Comparison of ENCODE assay signal across 27 mouse cellular contexts in the genomic region with DNA sequence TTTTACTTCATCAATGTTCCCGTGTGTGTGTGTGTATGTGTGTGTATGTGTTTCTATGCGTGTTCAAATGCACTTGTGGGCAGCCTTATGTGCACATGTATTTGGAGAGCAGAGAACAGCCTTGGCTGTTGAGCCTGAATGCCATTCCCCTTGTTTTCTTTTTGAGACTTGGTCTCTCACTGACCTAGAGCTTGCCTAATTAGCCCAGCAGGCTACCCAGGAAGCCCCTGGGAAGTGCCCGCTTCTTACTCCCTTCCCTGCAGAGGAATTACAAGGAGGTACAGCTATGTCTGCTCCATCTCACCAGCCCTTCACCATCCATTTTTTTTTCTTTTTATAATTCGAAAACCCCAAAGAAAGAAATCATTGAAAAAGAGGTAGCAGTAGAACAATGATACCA. TPM values are rescaled to one million over a fixed set of nuclear protein-coding genes. Genes with fewer than 3 reads are reported as not detected.
DNase-seq lines count a peak whose midpoint lies in the region; ATAC-seq and TF ChIP-seq lines count a peak whose summit lies in the region.
"Had no signal": no experiment of that assay in that cellular context is flagged by ENCODE, and none has a peak within 500 bp of the region (broad histone marks: within the 10 kb centered on the region; RNA-seq: fewer than 3 reads in every experiment).

No protein-coding gene starts in this region.

- 0 out of 2 replicates have a peak overlapping the region, but pooled peaks have one; percentile 54 for H3K27ac ChIP-seq in cerebellum, adult 2 months (ENCODE audit: insufficient read depth, low read length)
- H3K27ac ChIP-seq in forebrain, embryonic 14.5 days (ENCODE audit: low read depth, low read length) = no peak overlapping the region
- no peak overlapping the region for H3K27ac ChIP-seq in forebrain, embryonic 16.5 days (ENCODE audit: low read length)
- H3K27ac ChIP-seq: embryonic facial prominence, embryonic 13.5 days; hindbrain, embryonic 10.5 days; hindbrain, embryonic 15.5 days; kidney, embryonic 15.5 days; liver, embryonic 15.5 days; neural tube, embryonic 12.5 days had no signal

- no peaks in the 10 kb centered on the region for H3K27me3 ChIP-seq in cerebellum, adult 2 months (ENCODE audit: control insufficient read depth, insufficient read depth, low read length)
- H3K27me3 ChIP-seq in forebrain, embryonic 14.5 days (replicated peaks; ENCODE audit: control insufficient read depth, insufficient read depth, low read length) = no peaks in the 10 kb centered on the region
- H3K27me3 ChIP-seq in forebrain, embryonic 16.5 days (replicated peaks; ENCODE audit: control insufficient read depth, insufficient read depth, low read length) = no peaks in the 10 kb centered on the region
- H3K27me3 ChIP-seq: CH12.LX; embryonic facial prominence, embryonic 13.5 days; hindbrain, embryonic 15.5 days; kidney, embryonic 15.5 days; liver, embryonic 15.5 days; neural tube, embryonic 12.5 days had no signal

- TF ChIP-seq POLR2A in cerebellum, adult 2 months (IDR thresholded peaks at IDR 0.05; ENCODE audit: borderline replicate concordance, insufficient read depth, low read length) = no peak

- no peak overlapping the region for H3K9ac ChIP-seq in forebrain, embryonic 14.5 days (ENCODE audit: low read length)
- H3K9ac ChIP-seq in forebrain, embryonic 16.5 days (replicated peaks; ENCODE audit: low read depth, low read length) = no peak overlapping the region
- H3K9ac ChIP-seq: embryonic facial prominence, embryonic 13.5 days; hindbrain, embryonic 15.5 days; kidney, embryonic 15.5 days; liver, embryonic 15.5 days; lung, embryonic 14.5 days; neural tube, embryonic 12.5 days had no signal

- no peak for DNase-seq in cerebellum, adult 2 months
- no peak for DNase-seq in cerebellum, adult 9-11 months
- peak; percentile 36 for DNase-seq in forebrain, embryonic 14.5 days (ENCODE audit: low spot score)
- peak; percentile 24 for DNase-seq in embryo, embryonic 11 days
- peak; percentile 10 for DNase-seq in retina, postnatal 1 day
- no peak for DNase-seq in urinary bladder, adult 18-20 months (ENCODE audit: low spot score in 2 of 2)
- DNase-seq: adrenal gland, adult 8-10 months; cerebellum, adult 9-10 months; gastrocnemius, postnatal 14 days; heart, postnatal 14 days; kidney, adult 11 months; kidney, postnatal 25 days; liver; lung, embryonic 14.5 days; lung, postnatal 14 days; thymus, postnatal 4 days had no signal

- no peak for TF ChIP-seq CTCF in cerebellum, adult 2 months (IDR thresholded peaks at IDR 0.05; ENCODE audit: borderline replicate concordance, insufficient read depth, low read depth, low read length)

- H3K36me3 ChIP-seq in forebrain, embryonic 14.5 days (ENCODE audit: control insufficient read depth, insufficient read depth, low read length) = no peaks in the 10 kb centered on the region
- H3K36me3 ChIP-seq in forebrain, embryonic 16.5 days (ENCODE audit: control insufficient read depth, insufficient read depth) = no peaks in the 10 kb centered on the region
- H3K36me3 ChIP-seq: embryonic facial prominence, embryonic 13.5 days; hindbrain, embryonic 10.5 days; hindbrain, embryonic 15.5 days; kidney, embryonic 15.5 days; liver, embryonic 15.5 days; neural tube, embryonic 12.5 days had no signal

- H3K4me1 ChIP-seq in cerebellum, adult 2 months (ENCODE audit: control insufficient read depth, insufficient read depth, low read length) = peaks cover 17% of the 10 kb centered on the region
- H3K4me1 ChIP-seq in forebrain, embryonic 14.5 days (ENCODE audit: control insufficient read depth, insufficient read depth, low read length) = peaks cover 4% of the 10 kb centered on the region; the same call in 1 of the 2 replicates
- H3K4me1 ChIP-seq in forebrain, embryonic 16.5 days (replicated peaks; ENCODE audit: control insufficient read depth, insufficient read depth, low read length) = peaks cover 9% of the 10 kb centered on the region
- H3K4me1 ChIP-seq: liver, embryonic 15.5 days had no signal

- H3K4me2 ChIP-seq in forebrain, embryonic 14.5 days (ENCODE audit: low read length) = no peak overlapping the region
- no peak overlapping the region for H3K4me2 ChIP-seq in forebrain, embryonic 16.5 days (ENCODE audit: low read length)
- H3K4me2 ChIP-seq: embryonic facial prominence, embryonic 13.5 days; hindbrain, embryonic 15.5 days; kidney, embryonic 15.5 days; liver, embryonic 15.5 days; lung, embryonic 14.5 days; neural tube, embryonic 12.5 days had no signal

- ATAC-seq in forebrain, embryonic 14.5 days = no peak
- no peak for ATAC-seq in forebrain, embryonic 16.5 days
- ATAC-seq: activated CD4-positive, CD25-positive, alpha-beta regulatory T cell, adult 4 months; inflammation-experienced regulatory T-cells, adult 6 months had no signal

- H3K4me3 ChIP-seq in cerebellum, adult 2 months (replicated peaks; ENCODE audit: insufficient read depth, low read depth, low read length) = no peak overlapping the region
- H3K4me3 ChIP-seq in forebrain, embryonic 14.5 days (ENCODE audit: low read depth, low read length) = no peak overlapping the region
- no peak overlapping the region for H3K4me3 ChIP-seq in forebrain, embryonic 16.5 days (replicated peaks; ENCODE audit: low read length)
- H3K4me3 ChIP-seq: embryonic facial prominence, embryonic 13.5 days; hindbrain, embryonic 10.5 days; hindbrain, embryonic 15.5 days; kidney, embryonic 15.5 days; liver, embryonic 15.5 days; myocyte; neural tube, embryonic 12.5 days had no signal

- WGBS in cerebellum, adult 2 months = 34% methylated on average over 4 of the region's 4 CpGs
- WGBS in forebrain, embryonic 14.5 days = 4% methylated on average over 4 of the region's 4 CpGs
- 7% methylated on average over 4 of the region's 4 CpGs for WGBS in forebrain, embryonic 16.5 days

- H3K9me3 ChIP-seq in forebrain, embryonic 14.5 days (replicated peaks; ENCODE audit: control insufficient read depth, low read length) = no peaks in the 10 kb centered on the region
- H3K9me3 ChIP-seq in forebrain, embryonic 16.5 days (ENCODE audit: control insufficient read depth, low read length) = no peaks in the 10 kb centered on the region
- H3K9me3 ChIP-seq: embryonic facial prominence, embryonic 13.5 days; hindbrain, embryonic 10.5 days; hindbrain, embryonic 15.5 days; kidney, embryonic 15.5 days; liver, embryonic 15.5 days; neural tube, embryonic 12.5 days had no signal

RNA-seq across cellular contexts. Expression of gene Scn2a, which starts 44.6 kb away (rescaled TPM):
- polyA plus RNA-seq in cerebellum, adult 2 months (2012; rRNA removed) = 91.0 and 99.4 TPM in 2 replicates
- polyA plus RNA-seq in forebrain, embryonic 14.5 days (2014; fragmentation: Nextera tagmentation; extraction: Ambion mirVana) = 20.6 and 28.6 TPM in 2 replicates
- 35.2 and 42.8 TPM in 2 replicates for polyA plus RNA-seq in forebrain, embryonic 16.5 days (2015; fragmentation: Nextera tagmentation; extraction: Ambion mirVana)

Comparison
In these comparisons a context has a peak if more than half of its experiments do, and no peak if none do; other contexts are left out.
1. DNase-seq: peak in forebrain, embryonic 14.5 days (single experiment), embryo, embryonic 11 days (single experiment) and retina, postnatal 1 day (single experiment); none in cerebellum, adult 2 months (0 of 2), cerebellum, adult 9-11 months (single experiment) and urinary bladder, adult 18-20 months (0 of 2).